Mouse (Mus musculus): ENCODE measurements around the gene Cadm2.

- TF ChIP-seq POLR2A (IDR thresholded peaks at IDR 0.05; ENCODE audit: extremely low read depth, insufficient read depth, low read length) (no peak), CTCF (IDR thresholded peaks at IDR 0.05; ENCODE audit: low read depth, low read length) (no peak)
Measured at GRCm38 (mm10) chr16:67609116-67609515, 11.6 kb downstream of the Cadm2 start.
